Mouse (Mus musculus) midbrain, embryonic 10.5 days (tissue): ENCODE data around the gene Prpf40b. TPM values are rescaled to one million over a fixed set of nuclear protein-coding genes. Genes with fewer than 3 reads are reported as not detected.
"Not testable (repeated sequence)": the region's sequence is repeated elsewhere in the genome, so short reads cannot be mapped to it uniquely, and the experiment has no call there.

ENCODE experiments used
- DNase-seq: peaks from one replicate; pipeline ENCODE4 v3.0.0-alpha.2; 2017; ENCODE audit warnings: low spot score
- H3K27ac ChIP-seq: fragments of 300-500 bp; sonication (generic); replicated peaks from 2 replicates; pipeline ENCODE4 v1.5.1; 2016; ENCODE audit warnings: mild to moderate bottlenecking
- H3K27me3 ChIP-seq: fragments of 300-500 bp; sonication (generic); 2 replicates; pipeline ENCODE4 v1.6.1; 2016; ENCODE audit warnings: low read depth, mild to moderate bottlenecking; ENCODE audit not compliant: poor library complexity, severe bottlenecking
- H3K36me3 ChIP-seq: fragments of 300-500 bp; sonication (generic); 2 replicates; pipeline ENCODE4 v1.6.1; 2016; ENCODE audit warnings: mild to moderate bottlenecking, moderate library complexity
- H3K4me1 ChIP-seq: fragments of 300-500 bp; sonication (generic); 2 replicates; pipeline ENCODE4 v1.6.1; 2016
- H3K4me3 ChIP-seq: fragments of 300-500 bp; sonication (generic); 2 replicates; pipeline ENCODE4 v1.5.1; 2016; ENCODE audit warnings: mild to moderate bottlenecking, moderate library complexity
- H3K9me3 ChIP-seq: fragments of 300-500 bp; sonication (generic); replicated peaks from 2 replicates; pipeline ENCODE4 v1.6.1; 2016; ENCODE audit warnings: mild to moderate bottlenecking
- WGBS: fragments of 180-500 bp; shearing (Covaris S2); methylation state at CpG from one replicate; pipeline ENCODE4 v1.1.7; 2016; 5-methylcytosine and 5-hydroxymethylcytosine counted together
- polyA plus RNA-seq: library from polyadenylated mRNA; unstranded; fragments of >200 nt; fragmentation: Nextera tagmentation; extraction: Ambion mirVana; gene quantifications from 2 replicates; pipeline ENCODE4 v1.2.1, GENCODE M21; 2016

Prpf40b gene
- polyA plus RNA-seq: 61.2 and 70.7 TPM in 2 replicates

DNA sequence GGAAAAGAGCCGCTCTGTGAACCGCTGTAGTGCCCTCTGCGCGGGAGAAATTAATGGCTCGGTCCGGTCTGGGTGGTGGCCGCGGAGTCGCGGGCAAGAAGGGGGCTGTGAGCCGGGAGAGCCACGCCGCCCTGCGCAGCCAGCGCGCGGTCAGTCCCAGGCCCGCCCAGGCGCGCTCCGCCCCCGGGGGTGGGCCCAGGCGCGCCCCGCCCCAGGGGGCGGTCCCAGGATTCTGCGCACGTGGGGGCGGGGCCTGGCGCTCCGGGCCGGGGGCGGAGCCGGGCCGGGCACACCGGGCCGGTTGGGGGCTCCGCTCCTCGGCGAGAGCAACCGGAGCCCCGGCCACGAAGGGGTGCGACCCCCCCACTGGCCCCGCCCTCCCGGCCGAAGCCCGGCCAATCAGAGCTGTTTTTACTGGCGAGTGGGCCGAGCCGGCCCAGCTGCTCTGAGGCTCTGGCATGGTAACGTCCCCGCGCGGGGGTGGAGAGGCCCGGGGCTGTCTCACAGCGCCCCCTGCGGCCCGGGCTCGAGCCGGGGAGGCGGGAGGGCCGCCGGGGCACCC lies at the start of gene Prpf40b:
Prpf40b (plus strand) TSS at position 275 of the 562 bp plus-strand sequence.
- Histone ChIP-seq H3K27me3 (no peaks in the 10 kb centered on the region), H3K36me3 (peaks cover 5% of the 10 kb centered on the region; the same call in 1 of the 2 replicates), H3K9me3 (no peaks in the 10 kb centered on the region), H3K27ac (peak within 1 kb of the TSS; percentile 93), H3K4me3 (peak within 1 kb of the TSS; percentile 77), H3K4me1 (peaks cover 25% of the 10 kb centered on the region)
- DNase-seq: peak; percentile 94
- WGBS: under 1% methylated on average over 63 of the region's 64 CpGs

DNA sequence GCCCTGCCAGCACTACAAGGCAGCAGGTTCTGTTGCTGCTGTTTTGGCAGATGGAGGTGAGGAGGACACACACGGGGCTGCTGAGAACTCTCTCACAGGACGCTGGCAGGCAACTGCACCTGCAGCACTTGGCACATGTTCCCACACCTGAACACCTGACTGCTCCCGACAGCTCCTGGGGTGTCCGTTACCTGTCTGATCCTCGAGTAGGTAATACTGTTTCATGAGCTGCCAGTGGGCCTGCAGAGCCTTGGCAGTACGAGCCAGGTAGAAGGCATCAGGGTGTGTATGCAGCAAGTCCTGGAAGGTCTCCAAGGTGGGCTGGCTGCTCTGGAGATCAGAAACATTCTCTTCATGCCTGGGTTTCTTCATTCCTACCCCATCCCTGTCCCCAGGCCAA lies 48.2 kb upstream of the Prpf40b start:
- WGBS: 92% methylated on average over 6 of the region's 6 CpGs
- H3K27me3 ChIP-seq, DNase-seq, H3K4me3 ChIP-seq, H3K9me3 ChIP-seq, H3K27ac ChIP-seq: not testable (repeated sequence)
- peaks cover 14% of the 10 kb centered on the region for H3K4me1 ChIP-seq
- peaks cover 84% of the 10 kb centered on the region for H3K36me3 ChIP-seq

DNA sequence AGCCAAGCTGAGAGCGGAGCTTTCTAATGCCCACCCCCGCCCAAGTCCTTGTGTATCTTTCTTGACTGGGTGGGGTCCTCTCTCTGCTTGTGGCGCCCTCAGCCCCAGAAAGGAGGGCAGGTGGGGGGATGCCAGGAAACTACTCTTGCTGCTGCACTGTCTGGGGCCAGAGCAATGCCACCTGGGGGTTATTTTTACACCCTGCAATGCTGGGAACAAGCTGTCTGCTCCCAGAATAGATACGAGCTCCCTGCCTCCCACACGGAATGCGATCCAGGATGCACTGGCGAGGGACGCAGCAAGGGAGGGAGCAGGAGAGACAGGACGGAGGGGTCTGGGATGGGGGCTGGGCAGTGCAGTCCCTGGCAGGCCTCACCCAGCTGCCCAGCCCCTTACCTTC lies 45.9 kb upstream of the Prpf40b start:
- H3K4me3 ChIP-seq: no peak overlapping the region
- H3K4me1 ChIP-seq: peaks cover 28% of the 10 kb centered on the region
- WGBS: 85% methylated on average over 9 of the region's 9 CpGs
- no peaks in the 10 kb centered on the region for H3K9me3 ChIP-seq
- peaks cover 63% of the 10 kb centered on the region for H3K36me3 ChIP-seq
- no peaks in the 10 kb centered on the region for H3K27me3 ChIP-seq
- no peak for DNase-seq
- no peak overlapping the region for H3K27ac ChIP-seq

DNA sequence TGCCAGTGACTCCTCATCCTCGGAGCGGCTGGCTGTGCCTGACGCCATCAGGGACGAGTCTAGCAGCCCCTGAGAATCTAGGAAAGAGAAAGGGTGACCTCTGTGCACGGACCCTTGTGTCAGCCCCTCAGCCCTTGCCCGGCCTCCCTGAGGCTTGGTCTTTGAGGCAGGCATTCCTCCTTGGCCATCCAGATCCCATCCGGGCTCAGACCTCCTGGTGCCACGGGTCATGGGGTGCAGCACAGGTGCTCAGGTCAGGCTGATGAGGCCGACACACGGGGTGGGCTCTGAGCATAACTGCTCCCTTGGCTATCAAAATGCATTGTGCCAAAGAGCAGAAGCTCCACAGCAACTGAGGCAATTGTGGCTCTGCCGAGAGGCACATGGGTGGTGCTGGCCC lies 44.9 kb upstream of the Prpf40b start:
- 93% methylated on average over 11 of the region's 11 CpGs for WGBS
- peak overlapping the region; percentile 75; the same call in 1 of the 2 replicates for H3K4me3 ChIP-seq
- H3K4me1 ChIP-seq: peaks cover 28% of the 10 kb centered on the region
- H3K27me3 ChIP-seq: no peaks in the 10 kb centered on the region
- H3K27ac ChIP-seq: no peak overlapping the region
- H3K9me3 ChIP-seq: no peaks in the 10 kb centered on the region
- peaks cover 53% of the 10 kb centered on the region for H3K36me3 ChIP-seq
- no peak for DNase-seq

DNA sequence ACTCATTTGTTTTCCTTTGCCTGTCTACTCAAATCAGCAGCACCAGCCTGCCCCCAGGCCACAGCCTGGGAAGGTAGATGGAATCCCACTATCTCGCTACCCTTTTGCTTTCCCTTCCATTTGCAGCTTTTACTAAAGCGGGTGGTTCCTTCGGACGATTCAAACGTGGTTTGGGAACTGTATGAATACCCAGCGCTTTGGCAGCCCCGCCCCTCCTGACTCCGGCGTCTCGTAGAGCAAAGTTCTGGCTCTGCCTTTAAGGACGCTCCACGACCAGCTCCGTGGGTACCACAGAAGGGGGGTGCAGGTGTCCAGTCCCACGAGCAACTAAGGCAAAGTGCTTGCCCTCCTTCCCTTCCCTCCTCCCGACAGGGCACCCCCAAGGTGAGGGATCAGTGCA lies 43.8 kb upstream of the Prpf40b start:
- H3K4me1 ChIP-seq: peaks cover 28% of the 10 kb centered on the region
- not testable (repeated sequence) for DNase-seq, H3K27me3 ChIP-seq, H3K9me3 ChIP-seq
- WGBS: under 1% methylated on average over 14 of the region's 15 CpGs
- peaks cover 42% of the 10 kb centered on the region for H3K36me3 ChIP-seq
- peak overlapping the region; percentile 74 for H3K27ac ChIP-seq
- peak overlapping the region; percentile 75 for H3K4me3 ChIP-seq

DNA sequence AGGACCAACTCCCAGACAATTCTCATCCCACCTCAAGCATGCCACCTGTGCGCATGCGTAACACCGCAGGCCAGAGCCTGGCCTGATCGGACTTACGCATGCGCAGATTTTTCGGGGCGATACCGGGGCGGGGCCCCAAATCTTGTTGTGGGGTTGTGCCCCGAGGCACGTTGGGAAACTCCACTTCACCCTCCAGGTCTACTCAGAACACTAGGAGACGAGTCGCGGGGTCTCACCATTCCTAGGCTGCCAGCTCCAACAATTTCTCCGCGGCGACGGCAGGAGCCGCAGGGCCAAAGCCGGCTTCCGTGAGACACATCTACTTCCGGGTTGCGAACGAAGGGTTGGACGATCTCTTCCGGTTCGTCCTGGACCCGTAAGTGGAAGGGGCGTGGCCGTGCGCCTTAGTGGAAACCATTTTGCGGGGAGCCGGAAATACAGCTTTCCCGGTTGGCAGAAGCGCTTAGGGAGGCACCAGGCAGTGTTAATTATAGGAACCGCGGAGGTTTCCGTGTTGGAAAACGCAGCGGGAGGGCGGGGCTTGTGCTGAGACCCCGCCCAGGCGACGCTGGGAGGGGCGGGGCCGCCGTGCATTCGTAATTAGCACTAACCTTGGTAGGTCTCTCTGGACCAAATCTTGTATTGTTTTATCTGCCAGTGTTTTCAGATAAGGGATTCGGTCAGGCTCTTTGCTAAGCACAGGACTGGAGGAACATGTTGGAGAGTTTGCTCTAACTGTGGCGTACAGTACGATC lies 43.1 kb upstream of the Prpf40b start, which contains the start of gene Mcrs1:
Mcrs1 (minus strand) TSS at position 336 of the 755 bp plus-strand sequence.
- WGBS: under 1% methylated on average over 52 of the region's 52 CpGs
- H3K27ac ChIP-seq: peak within 1 kb of the TSS; percentile 93
- H3K4me1 ChIP-seq: peaks cover 28% of the 10 kb centered on the region
- H3K4me3 ChIP-seq: peak within 1 kb of the TSS; percentile 75
- H3K36me3 ChIP-seq: peaks cover 35% of the 10 kb centered on the region
- DNase-seq: peak; percentile 95
- no peaks in the 10 kb centered on the region for H3K27me3 ChIP-seq
- no peaks in the 10 kb centered on the region for H3K9me3 ChIP-seq

DNA sequence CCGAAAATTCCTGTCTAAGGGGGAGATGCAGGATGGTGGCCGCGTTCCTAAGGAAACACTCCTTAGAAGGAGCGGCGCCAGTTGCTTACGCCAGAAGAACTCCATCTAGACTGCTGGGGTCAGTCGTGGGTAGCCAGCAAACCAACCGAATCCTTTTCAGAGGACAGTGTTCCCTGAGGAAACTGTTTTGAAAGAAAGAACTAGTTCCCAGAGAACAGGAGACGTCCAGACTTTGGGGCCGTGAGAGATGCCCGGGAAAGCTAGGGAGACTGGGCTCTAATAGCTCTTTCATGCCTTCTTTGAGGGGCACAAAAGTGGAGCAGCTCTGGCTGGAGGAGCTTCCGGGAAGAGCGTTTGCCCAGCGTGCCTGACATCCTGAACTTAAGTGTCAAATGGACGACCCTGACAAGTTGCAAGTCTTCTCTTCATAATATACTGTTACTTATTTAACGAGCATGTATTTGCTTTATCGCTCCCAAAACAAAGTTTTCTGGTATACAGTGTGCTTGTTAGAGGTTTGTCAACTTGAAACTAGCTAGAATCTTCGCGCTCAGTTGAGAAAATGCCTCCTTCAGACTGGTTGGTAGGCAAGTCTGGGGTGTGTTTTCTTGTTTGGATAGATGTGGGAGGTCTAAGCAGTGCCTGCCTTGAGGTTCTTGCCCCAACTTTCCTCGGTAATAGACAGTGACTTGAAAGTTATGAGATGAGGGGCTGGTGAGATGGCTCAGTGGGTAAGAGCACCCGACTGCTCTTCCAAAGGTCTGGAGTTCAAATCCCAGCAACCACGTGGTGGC lies 42.3 kb upstream of the Prpf40b start:
- Histone ChIP-seq H3K4me1 (peaks cover 28% of the 10 kb centered on the region), H3K9me3 (no peaks in the 10 kb centered on the region), H3K4me3 (peak overlapping the region; percentile 75), H3K27ac (peak overlapping the region; percentile 93), H3K27me3 (no peaks in the 10 kb centered on the region), H3K36me3 (peaks cover 27% of the 10 kb centered on the region)
- WGBS: 7% methylated on average over 22 of the region's 22 CpGs
- DNase-seq: no peak

DNA sequence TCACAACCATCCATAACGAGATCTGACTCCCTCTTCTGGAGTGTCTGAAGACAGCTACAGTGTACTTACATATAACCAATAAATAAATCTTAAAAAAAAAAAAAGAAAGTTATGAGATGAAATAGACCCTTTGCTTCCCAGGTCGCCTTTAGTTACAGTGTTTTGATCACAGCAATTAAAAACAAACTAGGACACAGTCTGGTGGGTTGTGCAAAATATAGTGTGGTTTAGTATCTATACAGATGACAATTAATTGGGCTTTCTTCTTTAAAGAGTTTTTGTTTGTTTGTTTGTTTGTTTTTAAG lies 41.8 kb upstream of the Prpf40b start:
- not testable (repeated sequence) for DNase-seq, H3K27me3 ChIP-seq, H3K27ac ChIP-seq, H3K9me3 ChIP-seq
- 44% methylated on average over 2 of the region's 2 CpGs for WGBS
- Histone ChIP-seq H3K4me3 (peak overlapping the region; percentile 75), H3K36me3 (peaks cover 21% of the 10 kb centered on the region), H3K4me1 (peaks cover 28% of the 10 kb centered on the region)

DNA sequence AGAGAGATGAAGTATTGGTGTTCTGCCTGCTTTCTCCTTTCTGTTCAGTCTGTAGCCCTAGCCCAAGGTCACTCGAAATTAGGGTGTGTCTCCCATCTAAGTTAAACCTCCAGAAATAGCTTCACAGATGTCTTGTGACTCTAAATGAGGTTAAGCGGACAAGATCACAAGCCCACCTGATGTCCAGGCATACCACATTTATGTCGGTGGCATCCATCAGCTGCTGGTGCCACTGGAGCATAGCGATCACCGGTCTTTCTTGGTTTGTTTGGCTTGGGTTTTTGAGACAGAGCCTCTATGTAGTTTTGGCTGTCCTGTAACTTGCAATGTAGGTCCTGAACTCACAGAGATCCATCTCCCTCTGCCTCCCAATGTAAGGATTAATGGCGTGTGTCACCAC lies 41.1 kb upstream of the Prpf40b start:
- H3K36me3 ChIP-seq: peaks cover 15% of the 10 kb centered on the region
- peaks cover 28% of the 10 kb centered on the region for H3K4me1 ChIP-seq
- no peak overlapping the region for H3K27ac ChIP-seq
- DNase-seq: no peak
- H3K4me3 ChIP-seq: no peak overlapping the region
- no peaks in the 10 kb centered on the region for H3K9me3 ChIP-seq
- no peaks in the 10 kb centered on the region for H3K27me3 ChIP-seq
- 92% methylated on average over 6 of the region's 6 CpGs for WGBS

DNA sequence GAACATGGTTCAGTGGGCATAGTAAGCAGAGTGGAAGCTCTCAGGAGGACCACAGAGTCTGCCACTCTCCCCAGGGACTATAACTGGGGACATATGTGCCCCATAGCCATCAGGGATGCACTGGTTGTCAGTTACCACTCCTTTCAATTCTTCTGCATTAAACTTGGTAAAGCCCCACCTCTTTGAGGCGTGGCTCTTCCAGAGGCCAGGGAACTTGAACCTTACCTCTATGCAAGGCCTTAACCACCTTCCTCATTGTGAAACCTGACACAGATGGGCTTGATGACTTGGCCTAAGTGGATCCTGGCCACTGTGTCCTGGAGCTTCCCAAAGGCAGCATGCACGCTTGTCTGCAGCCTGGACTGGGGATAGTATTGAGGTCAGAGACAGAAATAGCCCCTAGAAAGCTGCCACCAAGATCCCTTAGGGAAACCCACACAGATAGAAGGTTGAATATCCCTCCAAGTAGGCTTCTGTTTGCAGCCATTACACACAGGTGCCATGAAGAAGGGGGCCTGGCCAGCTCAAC lies 40.3 kb upstream of the Prpf40b start:
- no peaks in the 10 kb centered on the region for H3K27me3 ChIP-seq
- H3K4me1 ChIP-seq: peaks cover 33% of the 10 kb centered on the region
- H3K4me3 ChIP-seq: no peak overlapping the region
- H3K36me3 ChIP-seq: peaks cover 7% of the 10 kb centered on the region
- H3K9me3 ChIP-seq: no peaks in the 10 kb centered on the region
- 85% methylated on average over 2 of the region's 2 CpGs for WGBS
- no peak overlapping the region for H3K27ac ChIP-seq
- no peak for DNase-seq

DNA sequence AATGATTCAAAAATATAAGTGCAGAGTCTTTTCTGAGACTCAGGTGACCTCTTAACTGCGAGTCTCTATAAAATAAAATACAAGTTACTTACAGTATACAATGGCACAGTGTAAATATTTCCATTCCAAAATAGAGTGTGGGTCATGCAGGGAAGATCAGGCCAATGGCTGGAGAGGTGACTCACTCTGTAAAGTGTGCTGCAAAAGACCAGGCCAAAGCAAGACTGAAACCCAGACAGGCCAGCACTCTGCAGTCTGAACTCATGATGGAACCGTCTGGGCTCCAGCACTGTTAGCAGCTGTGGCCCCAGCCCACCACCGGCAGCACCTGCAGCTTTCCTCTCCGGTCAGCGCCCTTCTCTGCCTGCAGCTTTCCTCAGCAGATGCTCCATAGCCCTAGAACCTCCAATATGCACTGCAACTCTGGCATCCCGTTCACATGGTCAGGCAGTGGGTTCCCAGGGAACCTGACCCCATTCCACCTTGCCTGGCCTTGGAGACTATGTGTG lies 39.6 kb upstream of the Prpf40b start:
- Histone ChIP-seq H3K27me3 (no peaks in the 10 kb centered on the region), H3K4me1 (peaks cover 35% of the 10 kb centered on the region), H3K9me3 (no peaks in the 10 kb centered on the region), H3K36me3 (no peaks in the 10 kb centered on the region), H3K27ac (no peak overlapping the region), H3K4me3 (no peak overlapping the region)
- 84% methylated on average over 6 of the region's 6 CpGs for WGBS
- DNase-seq: no peak

DNA sequence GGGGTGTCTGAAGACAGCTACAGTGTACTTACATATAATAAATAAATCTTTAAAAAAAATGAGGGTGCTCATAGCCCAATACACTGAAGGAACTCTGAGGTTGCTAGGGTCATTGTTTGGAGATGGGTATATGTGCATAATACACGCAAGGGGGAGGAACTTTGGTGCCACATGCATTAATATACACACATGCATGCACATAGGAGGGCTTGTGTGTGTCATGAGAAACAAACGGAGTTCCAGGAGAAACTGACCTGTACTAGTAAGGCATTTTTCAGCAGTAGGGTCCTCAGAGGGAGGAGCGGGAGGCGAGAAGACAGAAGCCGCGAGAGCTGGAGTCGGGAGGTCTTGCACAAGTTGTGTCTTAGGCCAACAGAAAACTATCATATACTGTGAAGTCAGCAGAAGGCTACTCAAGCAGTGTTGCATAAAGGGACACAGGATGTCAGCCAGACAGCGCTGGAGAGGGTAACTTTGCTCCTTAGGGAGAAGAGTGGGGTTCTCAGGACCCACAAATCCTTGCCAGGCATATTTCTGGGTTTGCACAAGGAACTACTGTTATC lies 35.6 kb upstream of the Prpf40b start:
- Histone ChIP-seq H3K27me3 (no peaks in the 10 kb centered on the region), H3K36me3 (no peaks in the 10 kb centered on the region), H3K4me3 (peak overlapping the region; percentile 39), H3K27ac (peak overlapping the region; percentile 67), H3K4me1 (peaks cover 13% of the 10 kb centered on the region), H3K9me3 (no peaks in the 10 kb centered on the region)
- DNase-seq: no peak
- WGBS: 71% methylated on average over 8 of the region's 8 CpGs
